Mouse (Mus musculus) kidney, postnatal 4 days (tissue): ENCODE measurements around the gene Dbil5.

Experiments
- DNase-seq, 2 experiments: peaks; one replicate each; pipeline ENCODE4 v3.0.0; 2021; ENCODE audit warnings: mixed read lengths in 2 of 2

Dbil5 gene

DNA sequence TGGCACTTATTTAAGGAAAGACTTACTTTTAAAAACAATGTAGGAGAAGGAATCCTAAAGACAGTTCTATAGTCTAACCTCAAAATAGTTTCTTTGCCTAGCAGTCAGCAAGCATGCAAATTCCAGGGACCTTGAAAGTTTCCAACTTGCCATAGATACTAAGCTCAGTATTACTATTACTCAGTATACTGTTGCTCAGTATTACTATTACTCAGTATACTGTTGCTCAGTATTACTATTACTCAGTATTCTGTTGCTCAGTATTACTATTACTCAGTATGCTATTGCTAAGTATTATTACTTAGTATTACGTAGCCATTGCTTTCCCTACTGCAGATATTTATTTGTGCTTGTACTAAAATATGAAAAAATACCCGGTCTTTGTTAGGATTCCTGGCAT is 22.3 kb downstream of the Dbil5 start:
- DNase-seq: no peak

DNA sequence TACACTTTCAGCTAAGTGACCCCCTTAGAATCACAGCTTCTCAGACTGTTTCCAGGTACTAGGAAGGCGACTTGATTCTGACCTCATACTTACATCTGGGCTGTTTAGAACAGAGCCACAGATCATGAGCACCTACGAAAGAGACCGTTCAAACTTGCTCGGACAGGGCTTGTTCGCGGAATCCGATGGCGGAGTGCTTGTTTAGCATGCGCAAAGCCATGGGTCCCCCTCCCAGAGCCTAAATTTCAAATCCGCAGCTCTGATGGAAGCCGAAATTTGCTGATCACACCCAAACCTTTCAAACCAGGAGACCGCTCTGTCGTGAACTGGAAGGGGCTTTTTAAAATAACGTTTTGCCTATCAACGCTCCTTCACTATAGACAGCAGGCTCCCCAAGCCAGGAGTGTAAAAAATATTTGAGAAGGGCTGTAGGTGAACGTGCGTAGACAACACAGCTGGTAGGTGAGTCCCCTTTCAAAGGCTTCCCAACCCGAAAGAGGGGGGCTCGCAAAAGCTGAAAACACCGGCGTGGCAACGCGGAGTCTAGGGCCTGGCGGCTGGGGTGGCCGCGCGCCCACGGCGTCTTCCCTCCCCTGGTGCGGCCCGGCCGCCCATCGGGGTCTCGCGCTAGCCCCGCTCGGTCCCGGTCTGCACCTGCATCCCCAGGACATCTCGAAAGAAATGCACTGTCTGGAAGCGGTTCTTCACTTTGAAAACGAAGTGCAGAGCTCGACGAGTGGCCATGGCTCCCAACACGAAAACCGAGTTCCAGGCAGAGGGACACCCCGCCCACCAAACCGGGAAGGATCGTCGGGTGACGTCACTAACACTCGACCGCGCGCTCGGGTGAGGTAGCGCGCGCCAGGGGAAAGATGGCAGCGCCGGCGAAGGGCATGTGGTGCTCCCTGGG is 25.7 kb downstream of the Dbil5 start, which contains the start of the genes Mrm3 and Glod4:
TSS of gene Mrm3 (plus strand) at position 815 of the 910 bp plus-strand sequence.
TSS of gene Glod4 (minus strand) at position 825 of the 910 bp plus-strand sequence.
- DNase-seq: peak; percentile 96

DNA sequence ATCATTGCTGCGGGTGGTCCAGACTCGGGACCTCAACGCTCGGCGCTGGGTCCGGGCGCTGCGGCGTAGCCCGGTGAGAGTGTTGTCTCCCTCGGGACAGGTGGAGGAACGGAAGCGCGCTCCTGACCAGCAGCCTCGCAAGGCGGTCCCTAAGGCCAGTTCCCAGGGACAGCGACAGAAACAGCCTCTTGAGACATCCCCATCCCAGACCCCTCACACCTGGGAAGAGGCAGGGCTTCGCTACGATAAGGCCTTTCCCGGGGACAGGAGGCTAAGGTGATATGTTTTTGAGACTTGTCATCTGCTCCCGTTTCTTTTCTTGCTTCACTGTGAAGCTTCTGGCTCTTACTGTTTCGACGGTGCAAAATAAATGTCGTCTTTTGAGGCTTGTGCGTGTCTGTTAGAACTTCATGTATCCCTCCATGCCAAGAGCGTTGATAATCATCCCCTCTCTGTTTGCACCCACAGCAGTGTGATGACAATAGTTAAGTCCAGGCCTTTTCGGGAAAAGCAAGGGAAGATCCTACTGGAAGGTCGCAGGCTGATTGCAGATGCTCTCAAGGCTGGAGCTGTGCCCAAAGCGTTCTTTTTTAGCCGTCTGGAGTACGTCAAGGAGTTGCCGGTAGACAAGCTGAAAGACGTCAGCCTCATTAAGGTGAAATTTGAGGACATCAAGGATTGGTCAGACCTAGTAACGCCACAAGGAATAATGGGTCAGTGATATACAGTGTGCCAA is 26.6 kb downstream of the Dbil5 start:
- DNase-seq: no peak

DNA sequence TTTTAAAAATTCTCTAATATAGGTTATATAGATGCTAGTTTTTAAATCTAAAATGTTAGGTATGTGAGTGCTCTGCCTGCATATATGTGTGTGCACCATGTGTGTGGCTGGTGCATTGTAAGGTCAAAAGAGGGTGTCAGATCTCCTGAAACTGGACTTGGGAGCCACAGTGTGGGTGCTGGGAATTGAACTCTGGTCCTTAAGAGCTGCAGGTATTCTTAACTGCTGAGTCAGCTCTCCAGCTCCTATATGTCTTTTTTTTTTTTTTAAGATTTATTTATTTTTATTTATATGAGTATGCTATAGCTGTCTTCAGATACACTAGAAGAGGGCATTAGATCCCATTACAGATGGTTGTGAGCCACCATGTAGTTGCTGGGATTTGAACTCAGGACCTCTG is 29.0 kb downstream of the Dbil5 start:
- DNase-seq: no peak

DNA sequence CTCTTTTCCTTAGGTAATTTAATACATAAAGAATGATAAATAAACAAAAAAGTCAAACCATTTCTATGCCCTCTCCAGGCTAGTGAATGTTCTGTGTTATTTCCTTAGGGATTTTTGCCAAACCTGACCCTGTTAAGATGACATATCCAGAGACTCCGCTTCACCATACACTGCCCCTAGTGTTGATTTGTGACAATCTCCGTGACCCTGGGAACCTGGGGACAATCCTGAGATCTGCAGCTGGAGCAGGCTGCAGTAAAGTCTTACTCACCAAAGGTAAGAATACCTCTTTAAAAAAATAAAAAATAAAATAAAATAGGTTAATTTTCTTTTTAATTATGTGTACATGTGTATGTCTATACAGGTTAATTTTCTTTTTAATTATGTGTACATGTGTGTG is 29.8 kb downstream of the Dbil5 start:
- no peak for DNase-seq

DNA sequence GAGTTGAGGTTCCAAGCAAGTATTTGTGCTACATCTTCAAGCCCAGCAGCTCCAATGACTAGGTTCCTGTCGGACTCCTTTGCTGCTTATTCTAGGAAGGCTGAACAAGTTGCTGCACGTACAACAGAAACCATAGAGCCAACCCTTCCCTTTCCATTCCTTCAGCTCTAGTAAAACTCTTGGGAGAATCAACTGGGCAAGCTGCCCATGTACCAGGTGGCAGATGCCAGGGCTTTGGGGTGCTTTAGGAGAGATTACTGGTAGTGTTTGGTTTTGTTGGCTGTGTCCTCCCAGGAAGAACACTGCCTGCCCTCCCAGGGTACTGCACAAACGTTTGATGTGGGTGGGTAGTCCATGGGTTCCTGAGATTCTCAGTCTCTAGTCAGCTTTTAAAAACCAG is 34.6 kb downstream of the Dbil5 start:
- no peak for DNase-seq

DNA sequence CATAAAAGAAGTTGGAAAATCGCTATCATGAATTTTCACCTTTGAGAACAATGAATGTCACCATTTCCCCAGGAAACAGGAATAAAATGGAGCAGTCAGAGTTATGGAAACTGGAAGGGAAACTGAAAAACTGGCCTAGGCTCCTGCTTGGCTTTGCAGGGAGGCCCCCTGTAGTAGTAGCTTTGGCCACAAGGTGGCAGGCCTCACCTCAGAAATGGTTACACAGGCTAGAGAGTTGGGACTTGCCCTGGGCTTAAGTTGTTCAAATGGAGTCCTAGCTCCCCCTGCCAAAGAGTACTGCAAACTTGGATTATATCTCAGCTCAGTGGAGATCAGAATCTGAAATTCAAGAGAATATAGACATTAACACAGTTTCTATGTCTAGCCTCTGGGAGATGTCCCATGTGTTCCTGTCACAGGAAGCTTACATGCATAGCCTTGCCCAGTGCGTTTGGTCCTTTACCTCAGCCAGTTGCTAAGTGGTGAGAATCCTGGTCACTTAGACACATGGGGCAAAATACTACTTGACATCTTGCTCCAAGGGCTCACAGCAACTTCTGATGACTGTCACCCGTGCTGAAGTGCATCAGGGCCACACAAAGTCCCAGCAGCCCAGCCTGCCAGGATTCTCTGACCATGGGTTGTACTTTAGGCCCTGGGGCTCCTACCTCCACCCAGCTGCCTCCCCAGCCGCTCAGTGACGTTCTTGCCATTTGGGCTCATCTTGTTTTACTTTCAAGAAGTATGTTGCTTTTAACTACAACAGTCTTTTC is 35.9 kb downstream of the Dbil5 start:
- peak; percentile 92 to 93 for DNase-seq

DNA sequence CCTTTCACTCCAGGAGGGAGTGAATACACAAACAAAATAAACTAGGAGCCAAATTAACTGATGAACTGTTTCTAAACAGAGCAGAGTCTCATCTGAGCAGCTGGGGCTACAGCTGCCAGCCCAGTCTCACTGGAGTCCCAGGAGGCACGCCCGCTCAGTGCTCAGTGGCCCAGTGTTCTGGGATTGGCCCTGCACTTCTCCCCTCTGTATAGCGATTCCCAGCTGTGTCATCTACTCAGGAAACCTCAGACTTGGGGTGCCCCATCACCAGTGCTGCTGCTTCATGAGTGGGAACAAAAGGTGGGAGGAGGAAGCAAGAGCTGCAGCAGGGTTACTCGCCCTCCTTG is 36.5 kb downstream of the Dbil5 start:
- DNase-seq: no peak

DNA sequence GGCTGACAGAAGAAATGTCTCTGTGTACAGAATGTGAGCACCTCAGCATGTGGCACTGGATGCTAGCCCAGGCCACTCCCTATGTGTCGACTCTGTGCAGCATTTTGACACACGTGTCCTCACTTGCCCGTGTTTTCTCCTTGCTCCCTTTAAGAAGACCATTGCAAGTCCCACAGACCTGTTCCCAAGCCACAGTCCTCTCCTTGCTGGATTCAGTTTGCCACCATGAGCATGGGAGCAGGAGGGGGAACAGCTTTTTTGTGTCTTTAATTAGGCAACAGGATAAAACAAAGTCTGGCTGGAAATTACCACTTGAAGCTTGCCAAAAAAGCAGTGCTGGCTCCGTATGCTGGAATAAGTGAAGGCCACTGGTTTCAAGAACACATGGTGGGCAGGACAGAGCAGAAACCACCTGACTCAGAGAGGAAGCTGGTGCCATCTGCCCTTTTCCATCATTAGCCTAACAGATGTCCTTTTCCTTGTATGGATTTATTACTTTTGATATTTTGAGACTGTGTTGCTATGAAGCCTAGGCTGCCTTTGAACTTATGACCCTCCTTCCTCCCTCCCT is 38.1 kb downstream of the Dbil5 start:
- no peak for DNase-seq

DNA sequence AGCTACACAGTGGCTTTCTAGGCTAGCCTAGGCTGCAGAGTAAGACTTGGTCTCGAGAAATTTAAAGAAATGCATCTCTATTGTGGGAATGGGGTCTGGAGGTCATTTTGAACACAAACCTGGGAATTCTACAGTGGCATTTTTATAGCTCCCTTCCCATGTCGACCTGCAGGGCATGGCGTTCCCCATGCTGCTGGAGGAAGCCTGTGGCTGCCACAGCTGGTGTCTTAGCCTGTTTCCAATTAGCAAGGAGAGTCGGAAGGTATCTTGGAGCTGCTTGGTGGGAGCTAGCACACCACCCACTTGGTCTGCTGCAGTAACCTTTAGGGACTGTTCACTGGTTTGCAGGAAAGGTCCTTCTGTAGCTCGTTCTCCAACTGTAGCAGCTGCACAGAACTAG is 38.7 kb downstream of the Dbil5 start:
- no peak for DNase-seq

DNA sequence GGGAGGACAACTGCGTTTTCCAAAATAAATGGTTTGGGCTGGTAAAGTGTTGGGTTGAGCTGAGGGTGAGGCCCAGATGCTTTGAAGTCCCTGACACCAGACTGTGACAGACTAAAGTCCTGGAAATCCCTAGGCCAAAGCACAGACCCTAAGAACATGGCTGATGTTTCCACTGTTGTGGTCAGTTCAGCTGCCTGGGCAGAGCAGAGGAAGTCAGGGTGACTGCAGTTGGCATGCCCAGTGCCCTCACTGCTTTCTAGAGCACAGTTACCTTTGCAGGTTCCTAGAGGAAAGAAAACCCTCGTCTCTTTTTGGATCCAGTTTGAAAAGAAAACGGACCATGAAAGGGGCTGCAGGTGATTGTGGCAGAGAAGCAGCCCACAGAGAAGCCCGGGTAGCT is 40.0 kb downstream of the Dbil5 start:
- DNase-seq: no peak

DNA sequence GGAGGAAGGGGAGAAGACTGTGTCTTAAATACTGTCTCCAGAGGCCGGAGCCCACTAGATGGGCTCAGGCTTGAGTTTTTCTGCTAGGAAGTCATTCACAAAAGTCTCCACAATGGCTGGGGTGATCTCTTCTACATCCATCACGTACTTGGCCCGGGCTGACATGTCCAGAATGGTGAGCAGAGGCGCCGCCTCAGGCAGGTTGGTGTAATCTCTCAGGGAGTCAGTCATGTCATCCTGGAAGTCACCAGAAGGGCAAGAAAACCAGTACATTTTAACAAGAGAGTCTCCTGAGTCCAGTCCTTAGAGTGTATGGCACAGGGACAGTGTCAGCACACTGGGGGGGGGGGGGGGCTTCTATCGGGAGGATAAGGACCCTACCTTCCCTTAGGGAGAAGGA is 41.1 kb downstream of the Dbil5 start:
- DNase-seq: no peak

DNA sequence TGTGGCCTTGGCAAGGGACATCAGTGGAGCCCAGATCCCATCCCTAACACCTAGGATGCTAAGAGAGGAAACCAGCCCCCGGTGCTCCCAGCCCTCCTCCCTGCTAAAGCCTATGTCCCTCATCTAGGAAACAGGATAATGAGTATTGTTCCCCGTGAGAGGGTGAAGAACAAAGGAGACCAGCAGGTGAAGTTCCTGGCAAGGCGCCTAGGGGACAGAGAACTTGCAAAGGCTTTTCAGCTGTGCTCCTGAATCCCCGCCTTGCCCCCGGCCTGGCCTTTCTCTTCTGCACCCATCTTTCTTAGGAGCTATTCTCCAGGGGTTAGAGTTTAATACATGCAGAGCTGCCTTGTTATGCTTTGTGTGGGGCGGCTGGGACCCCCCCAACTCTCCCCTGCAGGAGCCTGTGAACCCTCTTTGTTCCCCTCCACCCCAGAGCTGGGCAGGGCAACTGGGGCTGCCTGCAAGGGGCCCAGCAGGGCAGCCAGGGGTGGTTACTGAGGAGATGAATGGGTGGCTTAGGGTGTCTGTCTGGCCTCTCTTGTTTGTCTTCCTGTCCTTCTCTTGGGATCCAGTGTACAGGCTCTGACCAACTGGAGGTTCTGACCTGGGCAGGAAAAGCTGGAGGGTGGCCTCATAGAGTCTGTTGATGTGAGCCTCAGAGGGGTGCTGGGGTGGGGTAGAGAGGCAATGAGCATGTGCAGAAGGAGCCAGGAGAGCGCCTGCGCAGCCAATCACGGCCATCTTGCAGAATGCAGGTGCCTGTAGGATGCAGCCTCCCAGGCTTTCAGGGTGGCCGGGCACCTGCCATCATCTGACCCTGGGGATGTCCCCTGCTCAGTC is 43.0 kb downstream of the Dbil5 start:
- DNase-seq: no peak

DNA sequence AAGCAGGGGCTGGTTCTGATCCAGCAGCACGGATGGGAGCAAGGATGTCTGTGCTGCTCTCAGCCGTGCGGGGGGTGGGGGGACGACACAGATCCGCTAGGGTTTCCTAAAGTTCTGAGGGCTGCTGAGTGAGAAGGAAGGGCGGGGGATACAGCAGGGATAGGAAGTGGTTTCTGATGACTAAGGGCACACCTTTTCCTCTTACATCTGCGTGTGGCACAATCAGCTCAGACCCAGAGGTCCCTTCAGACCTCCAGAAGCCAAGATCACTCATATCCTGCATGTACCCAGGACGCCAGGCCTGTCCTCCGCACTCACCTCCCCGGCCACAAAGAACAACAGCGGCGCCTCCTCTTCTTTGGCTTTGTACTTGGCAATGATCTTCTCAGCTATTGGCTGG is 43.8 kb downstream of the Dbil5 start:
- no peak for DNase-seq

DNA sequence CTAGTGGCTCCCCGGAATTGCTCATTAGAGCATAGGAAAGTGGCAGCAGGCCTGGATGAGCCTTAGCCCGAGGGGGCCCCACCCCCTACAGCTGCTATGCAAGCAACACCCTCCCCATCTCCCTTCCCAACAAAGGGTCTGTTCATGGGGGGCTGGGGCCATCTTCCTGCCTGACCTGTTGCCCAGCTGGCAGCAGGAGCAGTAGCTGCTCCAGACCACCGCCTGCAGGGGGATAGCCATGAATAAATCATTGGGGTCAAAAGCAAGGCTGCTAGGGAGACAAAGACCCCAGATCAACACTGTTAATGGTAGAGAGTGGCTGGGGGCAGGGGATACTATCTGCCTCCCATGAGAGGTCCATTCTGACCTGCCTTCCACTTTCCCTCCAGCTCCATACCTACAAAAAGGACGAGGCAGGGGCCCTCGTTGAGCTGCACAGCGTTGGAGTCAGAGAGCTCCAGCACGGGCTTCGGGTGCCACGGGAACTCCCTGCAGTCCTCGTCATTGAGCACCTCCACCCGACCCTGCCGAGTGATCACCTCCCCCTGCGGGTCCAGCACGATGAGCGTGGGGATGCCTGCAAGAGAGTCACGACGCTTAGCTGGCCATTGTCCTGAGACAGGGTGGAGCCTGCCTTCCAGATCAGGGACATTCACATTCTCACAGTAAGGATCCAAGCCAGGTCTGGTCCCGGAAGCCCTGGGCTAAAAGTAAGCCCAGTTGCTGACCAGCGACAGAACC is 45.4 kb downstream of the Dbil5 start:
- DNase-seq: peak in 1 of 2 experiments; percentile 47

DNA sequence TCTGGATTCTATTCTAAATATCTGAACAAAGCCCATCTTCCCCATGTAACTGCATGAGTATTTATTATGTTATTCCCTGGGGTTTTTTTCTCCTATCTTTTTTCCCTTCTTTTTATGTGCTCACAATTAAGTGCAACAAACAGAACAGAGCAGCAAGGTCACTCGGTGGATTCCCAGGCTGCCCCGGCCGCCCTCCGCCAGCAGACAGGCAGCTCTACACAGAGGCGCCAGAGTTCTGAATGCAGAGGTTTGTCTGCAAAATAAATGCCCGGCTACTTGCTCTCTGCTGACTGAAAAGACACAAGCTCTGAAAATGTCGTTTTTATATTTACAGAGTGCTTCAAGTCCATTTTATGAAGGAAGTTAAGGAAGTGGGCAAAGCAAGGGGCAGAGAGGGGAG is 50.1 kb downstream of the Dbil5 start:
- DNase-seq: no peak

DNA sequence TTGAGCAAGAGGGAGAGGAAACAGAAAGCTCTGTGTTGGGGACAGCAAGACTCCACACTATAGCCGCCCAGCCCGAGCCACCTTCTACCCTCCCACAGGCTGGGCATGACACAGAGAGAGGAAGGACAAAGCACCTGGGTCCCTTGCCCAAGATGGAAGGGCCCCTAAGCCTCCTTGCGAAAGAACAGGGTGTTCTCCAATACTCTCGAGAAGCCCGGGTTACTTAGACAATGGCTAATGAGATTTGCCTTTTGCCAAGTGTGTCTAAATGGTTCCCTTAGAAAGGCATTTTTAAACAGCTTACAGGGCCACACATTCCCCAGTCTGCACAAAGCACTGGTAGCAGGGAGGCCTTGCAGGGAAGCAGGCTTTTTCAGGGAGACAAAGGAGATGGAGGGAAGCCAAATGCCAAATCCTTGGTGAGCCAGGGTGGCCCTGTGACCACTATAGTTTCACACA is 50.6 kb downstream of the Dbil5 start:
- no peak for DNase-seq
